Mouse (Mus musculus): ENCODE measurements around the gene Fam19a3. TPM values are rescaled to one million over a fixed set of nuclear protein-coding genes. Genes with fewer than 3 reads are reported as not detected.

Gene Fam19a3
- polyA plus RNA-seq, 1 experiment from 2014 or later: 0.18 TPM

DNA sequence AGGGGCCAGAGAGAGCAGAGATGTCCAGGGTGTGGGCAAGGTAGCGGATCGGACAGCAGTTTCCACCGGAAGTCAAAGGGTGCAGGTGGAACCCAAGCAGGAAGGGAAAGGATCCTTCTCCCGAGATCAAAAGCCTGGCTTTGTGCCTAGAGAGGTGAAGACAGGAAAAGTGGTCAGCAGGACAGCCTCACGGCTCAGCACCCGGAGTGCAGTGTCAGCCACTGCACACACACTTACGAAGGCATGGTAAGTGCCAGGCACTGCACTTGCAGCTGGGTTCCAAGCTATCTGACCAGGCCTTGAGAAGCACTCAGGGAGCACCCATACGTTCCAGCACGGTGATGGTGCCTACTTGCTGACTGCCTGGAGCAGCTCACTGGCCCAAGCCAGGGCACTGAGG is 23.9 kb upstream of the Fam19a3 start:
- Histone ChIP-seq H3K4me3 (no peak overlapping the region), H3K4me1 (no peaks in the 10 kb centered on the region), H3K9me3 (no peaks in the 10 kb centered on the region), H3K9ac (no peak overlapping the region), H3K36me3 (peaks cover 41% of the 10 kb centered on the region), H3K4me2 (replicated peaks) (no peak overlapping the region), H3K27ac (no peak overlapping the region), H3K27me3 (no peaks in the 10 kb centered on the region)
- ATAC-seq (ENCODE audit: insufficient number of reproducible peaks, insufficient read depth, low FRiP score, low TSS enrichment): no peak
- 81% methylated on average over 9 of the region's 9 CpGs for WGBS

DNA sequence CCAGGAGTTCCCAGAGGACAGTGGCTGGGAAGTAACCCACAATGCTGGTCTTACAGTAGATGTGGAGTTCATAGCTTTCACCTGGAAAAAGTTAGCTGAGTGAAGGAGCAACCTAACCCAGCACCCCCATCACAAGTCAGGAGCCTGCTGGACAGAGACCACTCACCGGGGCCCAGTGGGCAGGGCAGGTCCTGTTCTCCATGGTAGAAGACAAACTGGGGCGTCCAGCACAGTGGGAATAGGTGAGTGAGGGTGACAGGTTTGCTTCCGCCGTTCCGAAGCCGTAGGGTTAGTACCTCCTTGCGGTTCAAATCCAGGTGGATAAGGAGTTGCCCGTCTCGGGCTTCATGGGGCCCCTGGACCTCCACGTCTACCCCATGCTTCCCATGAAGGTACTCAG is 22.7 kb upstream of the Fam19a3 start:
- peaks cover 53% of the 10 kb centered on the region for H3K36me3 ChIP-seq
- no peak for ATAC-seq (ENCODE audit: insufficient number of reproducible peaks, insufficient read depth, low FRiP score, low TSS enrichment)
- H3K27ac ChIP-seq: no peak overlapping the region

DNA sequence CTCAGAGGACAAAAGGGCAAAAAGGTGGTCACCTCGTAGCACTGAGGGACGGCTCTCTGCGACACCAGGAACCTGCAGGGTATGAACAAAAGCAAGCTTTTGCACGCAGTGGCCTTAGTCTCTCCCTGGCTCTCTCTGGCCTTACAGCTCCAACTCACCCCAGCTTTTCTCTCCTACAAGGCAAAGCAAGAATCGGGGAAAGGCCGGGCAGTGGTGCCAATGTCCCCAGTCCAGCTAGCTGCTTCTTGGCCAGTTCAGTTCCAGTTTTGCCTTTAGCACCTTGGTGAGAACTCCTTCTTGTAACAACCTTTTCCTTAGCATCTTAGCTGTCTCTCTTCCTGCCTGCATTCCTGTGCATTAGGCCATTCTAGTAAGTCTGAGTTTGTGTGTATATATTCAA is 19.8 kb upstream of the Fam19a3 start:
- 89% methylated on average over 6 of the region's 6 CpGs for WGBS
- ATAC-seq (ENCODE audit: insufficient number of reproducible peaks, insufficient read depth, low FRiP score, low TSS enrichment): no peak
- peaks cover 71% of the 10 kb centered on the region for H3K36me3 ChIP-seq

More for the DNA sequence above, 22.7 kb upstream of the Fam19a3 start:
- no peak overlapping the region for H3K4me2 ChIP-seq (replicated peaks)
- H3K4me1 ChIP-seq: no peaks in the 10 kb centered on the region
- H3K9ac ChIP-seq: no peak overlapping the region
- no peaks in the 10 kb centered on the region for H3K9me3 ChIP-seq
- no peak overlapping the region for H3K4me3 ChIP-seq
- WGBS: 89% methylated on average over 10 of the region's 10 CpGs
- no peaks in the 10 kb centered on the region for H3K27me3 ChIP-seq

DNA sequence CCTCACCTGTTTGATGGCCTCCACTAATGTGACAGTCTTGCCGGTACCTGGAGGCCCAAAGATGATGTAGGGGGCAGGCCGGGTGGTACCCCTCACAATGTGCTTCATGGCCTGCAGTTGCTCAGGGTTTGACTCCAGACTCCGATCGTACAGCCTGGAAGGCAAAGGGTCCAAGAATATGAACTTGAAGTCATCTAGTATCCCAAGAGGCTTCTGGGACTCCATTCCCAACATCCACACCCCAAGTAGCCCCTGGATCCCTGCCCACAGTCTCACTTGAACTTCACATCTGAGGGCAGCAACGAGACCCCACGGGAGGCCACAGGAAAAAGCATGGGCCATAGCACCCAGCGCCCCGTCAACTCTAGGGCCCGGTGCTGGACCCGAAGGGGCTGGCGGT is 19.0 kb upstream of the Fam19a3 start:
- no peaks in the 10 kb centered on the region for H3K9me3 ChIP-seq
- no peak overlapping the region for H3K4me2 ChIP-seq (replicated peaks)
- H3K4me3 ChIP-seq: no peak overlapping the region
- 96% methylated on average over 11 of the region's 11 CpGs for WGBS
- ATAC-seq (ENCODE audit: insufficient number of reproducible peaks, insufficient read depth, low FRiP score, low TSS enrichment): no peak
- no peak overlapping the region for H3K9ac ChIP-seq
- peaks cover 77% of the 10 kb centered on the region for H3K36me3 ChIP-seq
- H3K27me3 ChIP-seq: no peaks in the 10 kb centered on the region
- H3K4me1 ChIP-seq: 0 out of 2 replicates have a peak, but pooled peaks cover 5% of the 10 kb centered on the region
- no peak overlapping the region for H3K27ac ChIP-seq

More for the DNA sequence above, 19.8 kb upstream of the Fam19a3 start:
- H3K4me2 ChIP-seq (replicated peaks): no peak overlapping the region
- no peaks in the 10 kb centered on the region for H3K9me3 ChIP-seq
- no peaks in the 10 kb centered on the region for H3K27me3 ChIP-seq
- no peak overlapping the region for H3K4me3 ChIP-seq
- H3K27ac ChIP-seq: no peak overlapping the region
- no peaks in the 10 kb centered on the region for H3K4me1 ChIP-seq
- H3K9ac ChIP-seq: no peak overlapping the region

DNA sequence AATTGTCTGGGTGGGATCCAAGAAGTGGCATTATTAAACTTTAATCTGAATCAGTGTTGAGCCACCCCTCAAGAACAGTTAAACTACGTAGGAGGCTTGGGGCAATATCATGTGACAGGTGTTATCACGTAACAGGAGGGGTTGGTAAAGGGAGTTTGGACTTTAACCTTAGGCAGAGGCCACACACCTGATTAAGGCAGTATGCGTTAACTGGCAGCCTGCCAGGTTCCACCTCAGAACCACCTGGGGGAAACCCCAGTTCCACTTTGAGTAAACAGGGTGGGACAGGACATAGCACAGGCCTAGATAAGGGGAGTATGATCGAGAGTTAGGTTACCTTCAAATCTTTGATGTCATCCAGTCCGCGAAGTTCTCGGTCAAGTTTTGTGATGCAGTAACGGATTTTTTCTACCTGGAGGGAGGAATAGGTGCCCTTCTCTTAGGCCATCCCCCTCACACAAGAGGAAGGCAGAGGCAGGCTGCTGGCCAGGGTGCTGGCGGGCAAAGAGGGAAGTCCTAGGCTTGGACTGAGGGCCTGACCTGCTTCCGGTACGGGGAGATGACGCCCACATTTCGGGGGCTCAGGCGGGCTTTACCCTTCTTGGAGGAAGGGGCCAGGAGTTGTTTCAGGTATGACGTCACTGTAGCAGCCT is 14.9 kb upstream of the Fam19a3 start:
- 83% methylated on average over 15 of the region's 15 CpGs for WGBS
- ATAC-seq (ENCODE audit: insufficient number of reproducible peaks, insufficient read depth, low FRiP score, low TSS enrichment): no peak
- Histone ChIP-seq H3K27me3 (no peaks in the 10 kb centered on the region), H3K4me1 (peaks cover 44% of the 10 kb centered on the region), H3K9ac (no peak overlapping the region), H3K4me2 (replicated peaks) (no peak overlapping the region), H3K4me3 (no peak overlapping the region), H3K27ac (0 out of 2 replicates have a peak overlapping the region, but pooled peaks have one; percentile 2), H3K9me3 (no peaks in the 10 kb centered on the region), H3K36me3 (peaks cover 76% of the 10 kb centered on the region)

DNA sequence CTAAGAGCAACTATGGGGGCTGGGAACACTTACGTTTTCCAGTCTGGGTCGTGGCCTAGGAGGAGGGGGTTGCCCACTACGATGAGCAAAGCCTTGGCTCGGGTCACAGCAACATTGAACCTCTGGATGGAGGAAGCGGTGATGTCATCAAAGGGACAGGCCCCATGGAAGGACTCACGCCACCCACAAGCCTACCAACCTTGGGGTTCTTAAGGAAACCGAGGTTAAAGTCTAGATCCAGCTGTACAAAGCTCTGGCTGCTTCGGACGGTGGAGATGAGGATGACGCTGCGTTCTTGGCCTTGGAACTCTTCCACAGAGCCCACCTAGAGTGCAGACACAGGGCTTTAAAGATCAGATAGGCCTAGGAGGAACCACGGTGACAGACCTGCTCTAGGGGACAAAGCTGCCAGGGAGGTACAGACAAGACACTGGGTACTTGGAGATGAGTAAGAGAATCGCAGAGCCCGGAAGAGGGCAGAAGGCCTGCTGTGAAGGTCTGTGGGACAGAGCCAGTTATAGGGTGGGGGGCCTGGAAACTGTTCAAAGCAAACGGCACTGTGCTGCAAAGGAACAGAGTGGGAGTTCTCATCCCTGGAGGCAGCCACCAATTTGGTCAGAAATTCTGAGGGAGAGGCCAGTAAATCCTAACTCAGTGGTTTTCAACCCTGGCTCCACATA is 14.2 kb upstream of the Fam19a3 start:
- Histone ChIP-seq H3K4me2 (replicated peaks) (no peak overlapping the region), H3K4me3 (no peak overlapping the region), H3K9ac (no peak overlapping the region), H3K27me3 (no peaks in the 10 kb centered on the region), H3K4me1 (peaks cover 51% of the 10 kb centered on the region), H3K9me3 (no peaks in the 10 kb centered on the region), H3K27ac (peak overlapping the region; percentile 90), H3K36me3 (peaks cover 69% of the 10 kb centered on the region)
- WGBS: 71% methylated on average over 15 of the region's 15 CpGs
- ATAC-seq (ENCODE audit: insufficient number of reproducible peaks, insufficient read depth, low FRiP score, low TSS enrichment): no peak

DNA sequence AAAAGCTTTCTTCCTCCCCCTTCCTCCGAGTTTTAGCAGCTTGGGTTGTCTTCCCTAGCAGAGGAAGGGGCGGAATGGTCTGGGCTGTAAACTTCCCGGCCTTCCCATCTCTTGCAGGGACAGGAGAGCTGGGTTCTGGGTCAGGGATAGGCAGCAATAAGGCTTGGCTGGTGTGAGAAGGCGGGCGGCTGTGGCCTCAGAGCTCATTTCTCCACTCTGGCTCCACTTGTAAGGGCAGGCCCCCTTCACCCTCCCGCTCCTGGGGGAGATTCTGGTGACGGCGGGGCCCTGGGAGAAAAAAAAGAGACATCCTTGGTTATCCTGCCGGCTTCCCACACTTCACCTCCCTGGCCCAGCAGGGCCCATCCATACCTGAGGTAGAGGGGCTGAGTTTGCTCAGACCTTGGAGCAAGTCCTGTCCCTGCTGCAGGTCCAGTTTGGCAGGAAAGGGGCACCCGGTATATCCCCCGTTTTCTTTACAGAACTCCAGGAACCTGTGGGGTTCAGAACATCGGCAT is 13.4 kb upstream of the Fam19a3 start:
- H3K4me2 ChIP-seq (replicated peaks): no peak overlapping the region
- WGBS: 54% methylated on average over 12 of the region's 12 CpGs
- H3K9me3 ChIP-seq: no peaks in the 10 kb centered on the region
- no peak overlapping the region for H3K9ac ChIP-seq
- peaks cover 61% of the 10 kb centered on the region for H3K36me3 ChIP-seq
- no peak for ATAC-seq (ENCODE audit: insufficient number of reproducible peaks, insufficient read depth, low FRiP score, low TSS enrichment)
- no peaks in the 10 kb centered on the region for H3K27me3 ChIP-seq
- H3K4me3 ChIP-seq: no peak overlapping the region
- H3K27ac ChIP-seq: peak overlapping the region; percentile 90
- H3K4me1 ChIP-seq: peaks cover 59% of the 10 kb centered on the region

DNA sequence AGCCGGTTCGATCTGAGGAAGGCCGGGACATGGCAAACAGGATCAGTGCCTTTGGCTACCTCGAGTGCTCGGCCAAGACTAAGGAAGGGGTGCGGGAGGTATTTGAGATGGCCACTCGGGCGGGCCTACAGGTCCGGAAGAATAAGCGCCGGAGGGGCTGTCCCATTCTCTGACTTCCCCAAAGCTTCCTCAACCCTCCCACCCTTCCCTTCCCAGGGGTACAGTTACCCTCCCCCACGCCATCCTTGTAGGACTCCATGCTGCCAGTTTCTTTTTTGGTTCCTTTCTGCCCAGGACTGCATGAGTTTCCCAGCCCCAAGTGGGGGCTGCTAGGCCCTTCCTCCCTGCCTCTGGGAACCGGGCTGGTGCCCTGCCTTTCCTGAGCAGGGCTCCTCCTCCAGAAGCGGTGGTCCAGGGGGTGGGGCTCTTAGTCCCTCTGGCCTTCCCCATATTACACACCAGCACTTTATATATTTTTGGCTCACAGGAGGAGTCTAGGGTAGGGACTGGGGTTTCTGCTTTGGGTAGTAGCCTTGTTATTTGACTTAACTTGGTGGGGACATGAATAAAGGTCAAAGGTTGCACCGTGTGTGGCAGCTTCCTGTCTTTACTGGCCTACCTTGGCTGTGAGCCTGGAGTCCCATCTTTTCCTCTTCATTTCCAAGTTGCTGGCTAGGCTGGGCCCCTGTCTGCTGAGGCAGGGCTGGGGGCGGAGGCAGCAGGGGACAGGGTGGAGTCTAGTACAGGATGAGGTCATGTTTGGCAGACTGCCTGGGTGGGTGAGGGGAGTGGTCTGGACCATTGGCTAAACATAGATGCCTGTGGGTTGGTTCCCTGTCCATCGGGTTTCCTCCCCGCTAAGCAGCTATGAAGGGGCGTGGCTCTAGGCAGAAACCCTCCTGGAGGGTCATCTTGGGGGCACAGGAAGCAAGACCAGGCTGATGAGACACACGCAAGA is 12.5 kb upstream of the Fam19a3 start:
- Histone ChIP-seq H3K4me2 (replicated peaks) (no peak overlapping the region), H3K27ac (peak overlapping the region; percentile 90), H3K36me3 (peaks cover 53% of the 10 kb centered on the region), H3K4me3 (no peak overlapping the region), H3K9ac (no peak overlapping the region), H3K9me3 (no peaks in the 10 kb centered on the region), H3K4me1 (peaks cover 64% of the 10 kb centered on the region), H3K27me3 (no peaks in the 10 kb centered on the region)
- ATAC-seq (ENCODE audit: insufficient number of reproducible peaks, insufficient read depth, low FRiP score, low TSS enrichment): peak; percentile 77
- WGBS: 49% methylated on average over 20 of the region's 20 CpGs

DNA sequence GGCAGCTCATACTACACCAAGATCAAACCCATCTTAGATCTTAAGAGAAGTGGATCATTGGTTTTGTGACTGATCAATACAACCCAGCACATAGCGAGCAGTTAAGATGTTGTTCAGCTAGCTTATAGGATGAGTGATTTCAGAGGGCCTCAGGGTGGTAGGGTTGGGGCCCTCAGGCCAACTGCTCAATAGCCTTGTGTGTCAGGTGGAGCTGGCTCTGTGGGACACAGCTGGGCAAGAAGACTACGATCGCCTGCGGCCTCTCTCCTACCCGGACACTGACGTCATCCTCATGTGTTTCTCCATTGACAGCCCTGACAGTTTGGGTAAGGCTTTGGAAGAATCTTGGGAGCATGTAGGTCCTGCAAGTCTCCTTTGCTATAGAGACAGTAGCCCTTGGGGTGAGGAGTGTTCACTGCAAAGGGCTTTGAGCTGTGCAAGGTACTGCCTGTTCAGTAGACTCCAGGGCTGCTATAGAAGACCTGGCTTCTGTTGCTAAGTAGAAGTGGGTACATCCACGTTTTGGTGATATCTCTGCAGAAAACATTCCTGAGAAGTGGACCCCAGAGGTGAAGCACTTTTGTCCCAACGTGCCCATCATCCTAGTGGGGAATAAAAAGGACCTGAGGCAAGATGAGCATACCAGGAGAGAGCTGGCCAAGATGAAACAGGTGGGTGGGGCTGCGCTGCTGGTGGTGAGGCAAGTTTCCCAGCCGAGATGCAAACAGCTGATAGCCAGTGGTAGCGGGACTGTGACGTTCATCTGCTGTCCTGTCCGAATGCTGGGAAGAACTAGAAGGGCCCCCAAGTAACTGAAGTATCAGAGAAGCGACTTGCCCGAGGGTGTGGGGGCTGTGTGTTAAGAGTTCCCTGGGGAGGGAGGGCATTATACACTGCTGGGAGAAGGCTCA is 11.0 kb upstream of the Fam19a3 start:
- peaks cover 45% of the 10 kb centered on the region for H3K36me3 ChIP-seq
- H3K27me3 ChIP-seq: no peaks in the 10 kb centered on the region
- ATAC-seq (ENCODE audit: insufficient number of reproducible peaks, insufficient read depth, low FRiP score, low TSS enrichment): no peak
- no peaks in the 10 kb centered on the region for H3K9me3 ChIP-seq
- no peak overlapping the region for H3K4me3 ChIP-seq
- no peak overlapping the region for H3K9ac ChIP-seq
- peaks cover 64% of the 10 kb centered on the region for H3K4me1 ChIP-seq
- 0 out of 2 replicates have a peak overlapping the region, but pooled peaks have one; percentile 2 for H3K27ac ChIP-seq
- WGBS: 71% methylated on average over 15 of the region's 15 CpGs
- H3K4me2 ChIP-seq (replicated peaks): no peak overlapping the region

DNA sequence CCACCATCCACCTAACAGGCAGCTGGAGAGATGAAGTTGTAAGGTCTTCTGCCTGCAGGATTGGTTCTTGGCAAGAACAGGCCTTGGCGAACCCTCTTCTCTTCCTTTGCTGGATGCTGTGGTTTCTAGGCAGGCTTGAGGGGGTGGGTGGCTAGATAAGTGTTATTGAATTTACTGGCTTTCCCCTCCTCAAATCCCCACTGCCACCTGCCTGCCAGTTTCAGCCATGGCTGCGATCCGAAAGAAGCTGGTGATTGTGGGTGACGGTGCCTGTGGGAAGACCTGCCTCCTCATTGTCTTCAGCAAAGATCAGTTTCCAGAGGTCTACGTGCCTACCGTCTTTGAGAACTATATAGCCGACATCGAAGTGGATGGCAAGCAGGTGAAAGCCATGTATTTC is 10.0 kb upstream of the Fam19a3 start:
- Histone ChIP-seq H3K9ac (no peak overlapping the region), H3K9me3 (no peaks in the 10 kb centered on the region), H3K4me2 (replicated peaks) (peak overlapping the region; percentile 88), H3K4me3 (0 out of 2 replicates have a peak overlapping the region, but pooled peaks have one; percentile 59), H3K27ac (no peak overlapping the region), H3K4me1 (peaks cover 64% of the 10 kb centered on the region), H3K36me3 (peaks cover 36% of the 10 kb centered on the region), H3K27me3 (no peaks in the 10 kb centered on the region)
- ATAC-seq (ENCODE audit: insufficient number of reproducible peaks, insufficient read depth, low FRiP score, low TSS enrichment): no peak
- WGBS: 87% methylated on average over 8 of the region's 8 CpGs

Measured in embryonic facial prominence, embryonic 12.5 days (tissue).